Mouse (Mus musculus) limb, embryonic 15.5 days (tissue): ENCODE data around the gene Rnf222. TPM values are rescaled to one million over a fixed set of nuclear protein-coding genes. Genes with fewer than 3 reads are reported as not detected.

ENCODE experiments used
- ATAC-seq: fragments of 200-750 bp; cut with Nextera tagmentation; 2 replicates; pipeline ENCODE4 v1.8.0; 2017; ENCODE audit warnings: low read depth, moderate TSS enrichment; ENCODE audit not compliant: insufficient number of reproducible peaks, low FRiP score, low TSS enrichment
- H3K27ac ChIP-seq: fragments of 300-500 bp; sonication (generic); 2 replicates; pipeline ENCODE4 v1.5.1; 2015; ENCODE audit warnings: moderate library complexity, mild to moderate bottlenecking, inconsistent platforms
- H3K27me3 ChIP-seq: fragments of 300-500 bp; sonication (generic); 2 replicates; pipeline ENCODE4 v1.6.1; 2015; ENCODE audit warnings: inconsistent platforms
- H3K36me3 ChIP-seq: fragments of 300-500 bp; sonication (generic); 2 replicates; pipeline ENCODE4 v1.6.1; 2015; ENCODE audit warnings: inconsistent platforms
- H3K4me1 ChIP-seq: fragments of 300-500 bp; sonication (generic); 2 replicates; pipeline ENCODE4 v1.6.1; 2015; ENCODE audit warnings: inconsistent platforms
- H3K4me2 ChIP-seq: fragments of 300-500 bp; sonication (generic); 2 replicates; pipeline ENCODE4 v1.6.1; 2015; ENCODE audit warnings: mild to moderate bottlenecking, inconsistent platforms
- H3K4me3 ChIP-seq: fragments of 300-500 bp; sonication (generic); 2 replicates; pipeline ENCODE4 v1.5.1; 2015; ENCODE audit warnings: mild to moderate bottlenecking, inconsistent platforms
- H3K9ac ChIP-seq: fragments of 300-500 bp; sonication (generic); 2 replicates; pipeline ENCODE4 v1.6.1; 2015; ENCODE audit warnings: inconsistent platforms
- H3K9me3 ChIP-seq: fragments of 300-500 bp; sonication (generic); 2 replicates; pipeline ENCODE4 v1.6.1; 2016; ENCODE audit warnings: inconsistent platforms
- WGBS: fragments of 180-500 bp; shearing (Covaris S2); methylation state at CpG from one replicate; pipeline ENCODE4 v1.1.7; 2015; 5-methylcytosine and 5-hydroxymethylcytosine counted together
- polyA plus RNA-seq: library from polyadenylated mRNA; unstranded; fragments of >200 nt; fragmentation: Nextera tagmentation; extraction: Ambion mirVana; gene quantifications from 2 replicates; pipeline ENCODE4 v1.2.1, GENCODE M21; 2015

Gene Rnf222
- 4.2 and 5.1 TPM in 2 replicates for polyA plus RNA-seq

- Histone ChIP-seq H3K27ac (no peak within 1 kb of the TSS), H3K9me3 (no peaks in the 10 kb centered on the region), H3K4me2 (no peak within 1 kb of the TSS), H3K4me1 (0 out of 2 replicates have a peak, but pooled peaks cover 2% of the 10 kb centered on the region), H3K27me3 (no peaks in the 10 kb centered on the region), H3K4me3 (no peak within 1 kb of the TSS), H3K36me3 (no peaks in the 10 kb centered on the region), H3K9ac (no peak within 1 kb of the TSS)
- WGBS = 24% methylated on average over 6 of the region's 6 CpGs
- no peak for ATAC-seq
These were observed at the start of gene Rnf222 for GRCm38 (mm10) chr11:68888253-68888652. Rnf222 (plus strand) TSS chr11:68888553.

- H3K9ac ChIP-seq = no peak overlapping the region
- H3K27me3 ChIP-seq = no peaks in the 10 kb centered on the region
- H3K4me2 ChIP-seq = no peak overlapping the region
- no peak for ATAC-seq
- no peak overlapping the region for H3K4me3 ChIP-seq
- no peaks in the 10 kb centered on the region for H3K4me1 ChIP-seq
- H3K9me3 ChIP-seq = no peaks in the 10 kb centered on the region
- no peak overlapping the region for H3K27ac ChIP-seq
- 96% methylated on average over 5 of the region's 5 CpGs for WGBS
- H3K36me3 ChIP-seq = peaks cover 69% of the 10 kb centered on the region
These were observed 48.7 kb upstream of the Rnf222 start for GRCm38 (mm10) chr11:68839606-68840005.

GRCm38 (mm10) chr11:68850862-68851261 is 37.5 kb upstream of the Rnf222 start:
- Histone ChIP-seq H3K4me2 (peak overlapping the region; percentile 59; the same call in 1 of the 2 replicates), H3K4me3 (peak overlapping the region; percentile 12; the same call in 1 of the 2 replicates)

GRCm38 (mm10) chr11:68851644-68852485 is 36.5 kb upstream of the Rnf222 start:
- Histone ChIP-seq H3K27me3 (no peaks in the 10 kb centered on the region), H3K4me1 (peaks cover 21% of the 10 kb centered on the region), H3K4me3 (peak overlapping the region; percentile 80), H3K36me3 (no peaks in the 10 kb centered on the region), H3K27ac (peak overlapping the region; percentile 99), H3K4me2 (peak overlapping the region; percentile 59), H3K9ac (peak overlapping the region; percentile 76), H3K9me3 (no peaks in the 10 kb centered on the region)
- WGBS = 3% methylated on average over 13 of the region's 13 CpGs
- ATAC-seq = no peak

More at GRCm38 (mm10) chr11:68850862-68851261, 37.5 kb upstream of the Rnf222 start:
- Histone ChIP-seq H3K36me3 (0 out of 2 replicates have a peak, but pooled peaks cover 3% of the 10 kb centered on the region), H3K27ac (no peak overlapping the region), H3K9me3 (no peaks in the 10 kb centered on the region), H3K4me1 (peaks cover 21% of the 10 kb centered on the region), H3K27me3 (no peaks in the 10 kb centered on the region), H3K9ac (no peak overlapping the region)
- no peak for ATAC-seq
- 81% methylated on average over 7 of the region's 7 CpGs for WGBS

GRCm38 (mm10) chr11:68852486-68852901 is 35.9 kb upstream of the Rnf222 start:
- ATAC-seq = peak; percentile 50
- WGBS = under 1% methylated on average over 36 of the region's 36 CpGs
- Histone ChIP-seq H3K4me1 (peaks cover 21% of the 10 kb centered on the region), H3K27me3 (no peaks in the 10 kb centered on the region), H3K36me3 (no peaks in the 10 kb centered on the region), H3K4me3 (peak overlapping the region; percentile 80), H3K9ac (peak overlapping the region; percentile 76), H3K4me2 (peak overlapping the region; percentile 59), H3K9me3 (no peaks in the 10 kb centered on the region), H3K27ac (peak overlapping the region; percentile 99)

GRCm38 (mm10) chr11:68852932-68853409 is 35.4 kb upstream of the Rnf222 start:
- peak; percentile 99 for ATAC-seq
- H3K36me3 ChIP-seq = no peaks in the 10 kb centered on the region
- under 1% methylated on average over 42 of the region's 42 CpGs for WGBS
- peak overlapping the region; percentile 80 for H3K4me3 ChIP-seq
- H3K9me3 ChIP-seq = no peaks in the 10 kb centered on the region
- peak overlapping the region; percentile 76 for H3K9ac ChIP-seq
- H3K4me2 ChIP-seq = peak overlapping the region; percentile 59
- peaks cover 21% of the 10 kb centered on the region for H3K4me1 ChIP-seq
- no peaks in the 10 kb centered on the region for H3K27me3 ChIP-seq
- H3K27ac ChIP-seq = peak overlapping the region; percentile 99

GRCm38 (mm10) chr11:68853611-68854401 is 34.5 kb upstream of the Rnf222 start:
- Histone ChIP-seq H3K9me3 (no peaks in the 10 kb centered on the region), H3K4me1 (peaks cover 21% of the 10 kb centered on the region), H3K4me2 (peak overlapping the region; percentile 59), H3K4me3 (peak overlapping the region; percentile 80), H3K27me3 (no peaks in the 10 kb centered on the region), H3K9ac (peak overlapping the region; percentile 43), H3K27ac (peak overlapping the region; percentile 84), H3K36me3 (no peaks in the 10 kb centered on the region)
- ATAC-seq = no peak
- WGBS = 36% methylated on average over 14 of the region's 14 CpGs

GRCm38 (mm10) chr11:68854621-68855020 is 33.7 kb upstream of the Rnf222 start:
- H3K9ac ChIP-seq = no peak overlapping the region
- H3K4me3 ChIP-seq = no peak overlapping the region
- ATAC-seq = no peak
- H3K4me2 ChIP-seq = no peak overlapping the region
- 0 out of 2 replicates have a peak overlapping the region, but pooled peaks have one; percentile 84 for H3K27ac ChIP-seq
- no peaks in the 10 kb centered on the region for H3K27me3 ChIP-seq
- H3K9me3 ChIP-seq = no peaks in the 10 kb centered on the region
- H3K36me3 ChIP-seq = no peaks in the 10 kb centered on the region
- peaks cover 21% of the 10 kb centered on the region for H3K4me1 ChIP-seq
- 88% methylated on average over 3 of the region's 3 CpGs for WGBS

- Histone ChIP-seq H3K4me2 (no peak overlapping the region), H3K27ac (no peak overlapping the region), H3K4me3 (no peak overlapping the region), H3K27me3 (no peaks in the 10 kb centered on the region), H3K4me1 (peaks cover 5% of the 10 kb centered on the region; the same call in 1 of the 2 replicates), H3K9me3 (no peaks in the 10 kb centered on the region), H3K9ac (no peak overlapping the region), H3K36me3 (no peaks in the 10 kb centered on the region)
- WGBS = 79% methylated on average over 3 of the region's 3 CpGs
- no peak for ATAC-seq
These were observed 31.0 kb upstream of the Rnf222 start for GRCm38 (mm10) chr11:68857329-68857728.

- Histone ChIP-seq H3K4me3 (no peak overlapping the region), H3K9ac (no peak overlapping the region), H3K27me3 (no peaks in the 10 kb centered on the region), H3K27ac (no peak overlapping the region), H3K4me1 (no peaks in the 10 kb centered on the region; the same call in 1 of the 2 replicates), H3K4me2 (no peak overlapping the region), H3K36me3 (no peaks in the 10 kb centered on the region), H3K9me3 (no peaks in the 10 kb centered on the region)
- no peak for ATAC-seq
- WGBS = 69% methylated on average over 8 of the region's 8 CpGs
These were observed 28.3 kb upstream of the Rnf222 start for GRCm38 (mm10) chr11:68859943-68860593.

GRCm38 (mm10) chr11:68862260-68862659 is 26.1 kb upstream of the Rnf222 start:
- Histone ChIP-seq H3K4me3 (no peak overlapping the region), H3K9me3 (no peaks in the 10 kb centered on the region), H3K27ac (no peak overlapping the region), H3K36me3 (no peaks in the 10 kb centered on the region), H3K27me3 (no peaks in the 10 kb centered on the region), H3K4me2 (no peak overlapping the region), H3K9ac (no peak overlapping the region), H3K4me1 (no peaks in the 10 kb centered on the region; the same call in 1 of the 2 replicates)
- WGBS = 79% methylated on average over 2 of the region's 2 CpGs
- no peak for ATAC-seq
